Mouse (Mus musculus) kidney, adult 2 months (tissue): Measurements from ENCODE around the gene Aco2. TPM values are rescaled to one million over a fixed set of nuclear protein-coding genes. Genes with fewer than 3 reads are reported as not detected.

Experiments used
- DNase-seq: peaks from one replicate; pipeline ENCODE4 v3.0.0; 2021
- H3K27ac ChIP-seq: fragments of 200-500 bp; 2 replicates; pipeline ENCODE4 v1.5.1; 2012; ENCODE audit warnings: low read depth, low read length, control low read depth, inconsistent platforms; ENCODE audit not compliant: insufficient read depth
- H3K27me3 ChIP-seq: fragments of 200-500 bp; replicated peaks from 2 replicates; pipeline ENCODE4 v1.6.1; 2012; ENCODE audit warnings: mild to moderate bottlenecking, moderate library complexity, low read length, inconsistent platforms; ENCODE audit not compliant: control insufficient read depth, insufficient read depth
- H3K36me3 ChIP-seq: fragments of 200-500 bp; 2 replicates; pipeline ENCODE4 v1.6.1; 2012; ENCODE audit warnings: mild to moderate bottlenecking, moderate library complexity, low read length, inconsistent platforms; ENCODE audit not compliant: control insufficient read depth, insufficient read depth
- H3K4me1 ChIP-seq: fragments of 200-500 bp; 2 replicates; pipeline ENCODE4 v1.6.1; 2011; ENCODE audit warnings: low read length; ENCODE audit not compliant: control insufficient read depth, insufficient read depth
- H3K4me3 ChIP-seq: fragments of 200-500 bp; 2 replicates; pipeline ENCODE4 v1.5.1; 2011; ENCODE audit warnings: mild to moderate bottlenecking, low read depth, low read length, control low read depth; ENCODE audit not compliant: insufficient read depth
- CTCF ChIP-seq: fragments of 200-500 bp; conservative IDR thresholded peaks from 2 replicates; pipeline ENCODE4 v1.5.1; 2011; ENCODE audit warnings: low read depth, mild to moderate bottlenecking, control low read depth, low read length, moderate library complexity, mixed read lengths; ENCODE audit not compliant: insufficient read depth, insufficient read length
- POLR2A ChIP-seq: fragments of 200-500 bp; IDR thresholded peaks from one replicate; pipeline ENCODE4 v1.6.1; 2011; ENCODE audit warnings: low read depth, low read length, control low read depth
- WGBS: fragments of 180-500 bp; shearing (Covaris S2); methylation state at CpG from one replicate; pipeline ENCODE4 v1.1.7; 2018; 5-methylcytosine and 5-hydroxymethylcytosine counted together
- polyA plus RNA-seq: library from polyadenylated mRNA; depleted of rRNA; stranded (reverse); fragments of >200 nt; gene quantifications from 2 replicates; pipeline ENCODE4 v1.2.3, GENCODE M21; 2012

Aco2 gene
- polyA plus RNA-seq, 1 experiment = 915 TPM

DNA sequence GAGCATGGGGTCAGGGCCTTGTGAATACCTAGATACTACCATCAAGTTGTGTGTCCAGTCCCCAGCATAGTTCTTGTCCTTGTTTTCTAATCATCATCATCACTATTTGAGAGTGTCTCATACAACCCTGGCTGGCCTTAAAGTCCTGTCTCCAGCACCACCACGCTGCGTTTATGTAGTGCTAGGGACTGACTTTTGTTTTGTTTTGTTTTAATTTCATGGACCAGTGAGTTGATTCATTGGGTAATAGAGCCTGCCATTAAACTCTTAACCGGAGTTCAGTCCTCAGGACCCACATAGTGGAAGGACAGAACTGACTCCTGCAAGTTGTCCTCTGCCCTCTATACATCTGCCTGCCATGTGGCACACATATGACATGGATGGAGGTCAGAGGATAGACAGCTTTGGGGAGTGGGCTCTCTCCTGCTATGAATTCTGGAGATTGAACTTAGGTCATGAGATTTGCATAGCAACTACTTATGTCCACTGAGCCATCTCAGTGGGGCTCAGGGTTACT is 13.4 kb downstream of the Aco2 start:
- Histone ChIP-seq H3K27me3 (no peaks in the 10 kb centered on the region), H3K4me1 (peaks cover 40% of the 10 kb centered on the region), H3K36me3 (no peaks in the 10 kb centered on the region; the same call in 1 of the 2 replicates), H3K4me3 (no peak overlapping the region), H3K27ac (no peak overlapping the region)
- TF ChIP-seq CTCF = no peak
- TF ChIP-seq POLR2A = no peak
- DNase-seq = peak; percentile 35
- 27% methylated on average over 3 of the region's 3 CpGs for WGBS

DNA sequence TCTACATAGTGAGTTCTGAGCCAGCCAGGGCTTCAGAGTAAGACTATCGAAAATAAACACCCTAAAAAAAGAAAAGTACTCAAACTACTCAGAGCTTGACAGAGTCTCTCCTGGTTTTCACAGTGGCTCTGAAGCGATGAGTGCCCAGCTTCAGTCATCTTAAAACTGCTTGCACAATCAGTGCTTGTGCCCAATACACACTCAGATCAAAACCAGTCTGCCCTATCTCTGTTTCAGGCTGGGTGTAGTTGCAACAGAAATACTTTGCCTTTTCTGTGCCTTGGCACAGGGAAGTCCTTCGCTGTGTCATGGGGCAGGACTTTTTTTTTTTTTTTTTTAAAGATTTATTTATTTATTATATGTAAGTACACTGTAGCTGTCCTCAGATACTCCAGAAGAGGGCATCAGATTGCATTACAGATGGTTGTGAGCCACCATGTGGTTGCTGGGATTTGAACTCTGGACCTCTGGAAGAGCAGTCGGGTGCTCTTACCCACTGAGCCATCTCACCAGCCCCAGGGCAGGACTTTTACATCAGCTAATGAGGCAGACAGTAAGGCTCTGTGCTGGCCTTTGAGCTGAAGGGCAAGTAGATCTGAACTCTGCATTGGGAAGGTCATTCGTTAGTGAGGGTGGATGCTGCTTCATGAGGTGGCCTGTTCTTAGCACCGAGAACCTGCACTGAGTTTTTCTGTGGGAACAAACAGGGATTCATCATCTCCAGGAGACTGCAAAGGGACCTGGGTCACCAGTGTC is 14.9 kb downstream of the Aco2 start:
- H3K4me3 ChIP-seq = no peak overlapping the region
- 64% methylated on average over 6 of the region's 6 CpGs for WGBS
- H3K36me3 ChIP-seq = no peaks in the 10 kb centered on the region; the same call in none of the 2 replicates
- TF ChIP-seq CTCF (no peak), POLR2A (no peak)
- H3K27ac ChIP-seq = peak overlapping the region; percentile 10; the same call in 1 of the 2 replicates
- peaks cover 32% of the 10 kb centered on the region; the same call in 1 of the 2 replicates for H3K4me1 ChIP-seq
- H3K27me3 ChIP-seq = no peaks in the 10 kb centered on the region
- DNase-seq = peak; percentile 57

- no peaks in the 10 kb centered on the region; the same call in none of the 2 replicates for H3K36me3 ChIP-seq
- H3K27ac ChIP-seq = no peak overlapping the region
- no peak for DNase-seq
- no peak overlapping the region for H3K4me3 ChIP-seq
- peaks cover 25% of the 10 kb centered on the region; the same call in 1 of the 2 replicates for H3K4me1 ChIP-seq
- H3K27me3 ChIP-seq = no peaks in the 10 kb centered on the region
- TF ChIP-seq POLR2A (no peak), CTCF (no peak)
- WGBS = 63% methylated on average over 7 of the region's 7 CpGs
Observed at GRCm38 (mm10) chr15:81889175-81889574, 17.1 kb downstream of the Aco2 start.

GRCm38 (mm10) chr15:81891140-81891802 is 19.2 kb downstream of the Aco2 start:
- peaks cover 14% of the 10 kb centered on the region; the same call in 1 of the 2 replicates for H3K4me1 ChIP-seq
- no peaks in the 10 kb centered on the region for H3K27me3 ChIP-seq
- H3K36me3 ChIP-seq = peaks cover 7% of the 10 kb centered on the region
- DNase-seq = no peak
- no peak for TF ChIP-seq CTCF
- TF ChIP-seq POLR2A = no peak
- H3K27ac ChIP-seq = no peak overlapping the region
- H3K4me3 ChIP-seq = no peak overlapping the region
- 85% methylated on average over 7 of the region's 7 CpGs for WGBS

DNA sequence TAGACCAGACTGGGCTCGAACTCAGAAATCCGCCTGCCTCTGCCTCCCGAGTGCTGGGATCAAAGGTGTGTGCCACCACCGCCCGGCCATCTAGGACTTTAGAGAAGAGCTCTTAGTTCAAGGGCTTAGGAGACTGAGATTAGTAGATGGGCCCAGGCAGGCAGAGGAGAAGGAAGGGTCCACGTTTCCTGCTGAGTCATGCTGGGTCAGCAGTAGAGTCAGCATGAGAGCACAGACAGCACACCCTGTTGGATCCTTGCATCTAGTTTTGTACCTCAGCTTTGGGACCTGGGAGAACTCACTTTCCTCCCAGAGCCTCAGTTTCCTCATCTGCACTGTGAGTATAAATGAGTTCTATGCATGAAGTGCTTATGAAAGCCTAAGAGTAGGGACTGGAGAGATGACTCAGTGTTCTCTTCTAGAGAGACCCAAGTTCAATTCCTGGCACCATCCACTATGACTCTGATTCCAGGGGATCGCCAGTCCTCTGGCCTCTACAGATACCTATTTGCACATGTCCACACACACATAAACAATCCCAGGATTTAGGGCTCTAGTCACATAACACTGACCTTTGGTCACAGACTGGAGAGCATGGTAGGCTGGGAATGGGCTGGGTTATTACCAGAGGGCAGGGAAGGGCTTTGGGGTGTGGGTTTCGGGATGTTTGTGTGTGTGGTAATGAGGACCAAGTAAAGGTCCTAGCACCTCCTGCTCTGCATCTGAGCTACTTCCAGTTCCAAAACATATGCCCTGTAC is 19.9 kb downstream of the Aco2 start:
- Histone ChIP-seq H3K4me1 (peaks cover 11% of the 10 kb centered on the region; the same call in 1 of the 2 replicates), H3K4me3 (no peak overlapping the region), H3K36me3 (peaks cover 7% of the 10 kb centered on the region), H3K27ac (no peak overlapping the region), H3K27me3 (no peaks in the 10 kb centered on the region)
- DNase-seq = peak; percentile 42
- 73% methylated on average over 8 of the region's 8 CpGs for WGBS
- no peak for TF ChIP-seq POLR2A
- TF ChIP-seq CTCF = no peak

- no peak for TF ChIP-seq CTCF
- TF ChIP-seq POLR2A = no peak
- Histone ChIP-seq H3K36me3 (peaks cover 7% of the 10 kb centered on the region), H3K4me1 (peaks cover 16% of the 10 kb centered on the region; the same call in 1 of the 2 replicates), H3K27ac (no peak overlapping the region), H3K27me3 (no peaks in the 10 kb centered on the region), H3K4me3 (no peak overlapping the region)
- peak; percentile 84 for DNase-seq
- 55% methylated on average over 1 of the region's 1 CpGs for WGBS
Observed at GRCm38 (mm10) chr15:81894002-81894401, 21.9 kb downstream of the Aco2 start.
